Mouse (Mus musculus) testis, postnatal 10 days (tissue): Measurements from ENCODE around the gene Tmx4.
"Not testable (repeated sequence)": the region's sequence is repeated elsewhere in the genome, so short reads cannot be mapped to it uniquely, and the experiment has no call there.

Experiments used
- DNase-seq: peaks from one replicate; pipeline ENCODE4 v3.0.0; 2021; ENCODE audit warnings: low spot score

Gene Tmx4

GRCm38 (mm10) chr2:134643514-134644300 lies at the start of gene Tmx4:
Gene Tmx4, minus strand, starts transcription at chr2:134644145.
- DNase-seq: peak; percentile 100

- DNase-seq: no peak
Measured at GRCm38 (mm10) chr2:134692125-134692524, 48.2 kb upstream of the Tmx4 start.

- no peak for DNase-seq
Measured at GRCm38 (mm10) chr2:134691055-134691454, 47.1 kb upstream of the Tmx4 start.

- DNase-seq: no peak
Measured at GRCm38 (mm10) chr2:134682326-134682725, 38.4 kb upstream of the Tmx4 start.

- no peak for DNase-seq
Measured at GRCm38 (mm10) chr2:134681271-134681961, 37.5 kb upstream of the Tmx4 start.

GRCm38 (mm10) chr2:134679567-134679966 lies 35.6 kb upstream of the Tmx4 start:
- DNase-seq: no peak

- no peak for DNase-seq
Measured at GRCm38 (mm10) chr2:134675465-134675864, 31.5 kb upstream of the Tmx4 start.

GRCm38 (mm10) chr2:134673604-134674003 lies 29.7 kb upstream of the Tmx4 start:
- peak; percentile 71 for DNase-seq

- DNase-seq: no peak
Measured at GRCm38 (mm10) chr2:134656477-134656876, 12.5 kb upstream of the Tmx4 start.

GRCm38 (mm10) chr2:134654668-134655067 lies 10.7 kb upstream of the Tmx4 start:
- DNase-seq: no peak

GRCm38 (mm10) chr2:134652759-134653158 lies 8.8 kb upstream of the Tmx4 start:
- no peak for DNase-seq

GRCm38 (mm10) chr2:134648999-134649398 lies 5.1 kb upstream of the Tmx4 start:
- DNase-seq: no peak

GRCm38 (mm10) chr2:134645752-134646151 lies 1.8 kb upstream of the Tmx4 start:
- no peak for DNase-seq

GRCm38 (mm10) chr2:134645166-134645565 lies 1.2 kb upstream of the Tmx4 start:
- DNase-seq: no peak

GRCm38 (mm10) chr2:134644301-134644912 lies 462 bp upstream of the Tmx4 start:
- DNase-seq: no peak

- no peak for DNase-seq
Measured at GRCm38 (mm10) chr2:134642377-134642776, 1.6 kb downstream of the Tmx4 start.

- DNase-seq: no peak
Measured at GRCm38 (mm10) chr2:134641372-134641771, 2.6 kb downstream of the Tmx4 start.

- DNase-seq: no peak
Measured at GRCm38 (mm10) chr2:134640398-134640797, 3.5 kb downstream of the Tmx4 start.

- not testable (repeated sequence) for DNase-seq
Measured at GRCm38 (mm10) chr2:134628541-134628940, 15.4 kb downstream of the Tmx4 start.

GRCm38 (mm10) chr2:134604935-134605334 lies 39.0 kb downstream of the Tmx4 start:
- DNase-seq: no peak

- no peak for DNase-seq
Measured at GRCm38 (mm10) chr2:134591081-134591694, 52.8 kb downstream of the Tmx4 start.

- DNase-seq: no peak
Measured at GRCm38 (mm10) chr2:134585243-134585642, 58.7 kb downstream of the Tmx4 start.

- no peak for DNase-seq
Measured at GRCm38 (mm10) chr2:134559422-134559821, 84.5 kb downstream of the Tmx4 start.
